Mouse (Mus musculus) limb, embryonic 14.5 days (tissue): ENCODE measurements around the gene Zfp286. TPM values are rescaled to one million over a fixed set of nuclear protein-coding genes. Genes with fewer than 3 reads are reported as not detected.

ENCODE experiments used
- ATAC-seq: fragments of 200-750 bp; cut with Nextera tagmentation; 2 replicates; pipeline ENCODE4 v1.8.0; 2017; ENCODE audit warnings: low read depth, moderate number of reproducible peaks, moderate TSS enrichment; ENCODE audit not compliant: low FRiP score
- DNase-seq: peaks from one replicate; pipeline ENCODE4 v3.0.0-alpha.2; 2015; ENCODE audit warnings: low spot score
- H3K27ac ChIP-seq: fragments of 300-500 bp; sonication (generic); replicated peaks from 2 replicates; pipeline ENCODE4 v1.5.1; 2014; ENCODE audit warnings: low read depth, mild to moderate bottlenecking, low read length, moderate library complexity, mixed read lengths
- H3K27me3 ChIP-seq: fragments of 300-500 bp; sonication (generic); 2 replicates; pipeline ENCODE4 v1.6.1; 2014; ENCODE audit warnings: low read length, mixed read lengths; ENCODE audit not compliant: control insufficient read depth, insufficient read depth
- H3K36me3 ChIP-seq: fragments of 300-500 bp; sonication (generic); 2 replicates; pipeline ENCODE4 v1.6.1; 2014; ENCODE audit warnings: mild to moderate bottlenecking, low read length, moderate library complexity, mixed read lengths; ENCODE audit not compliant: control insufficient read depth, insufficient read depth
- H3K4me1 ChIP-seq: fragments of 300-500 bp; sonication (generic); 2 replicates; pipeline ENCODE4 v1.6.1; 2014; ENCODE audit warnings: antibody characterized with exemption, low read length, mixed read lengths; ENCODE audit not compliant: control insufficient read depth, insufficient read depth
- H3K4me2 ChIP-seq: fragments of 300-500 bp; sonication (generic); replicated peaks from 2 replicates; pipeline ENCODE4 v1.6.1; 2014; ENCODE audit warnings: low read depth, mild to moderate bottlenecking, low read length, moderate library complexity; ENCODE audit not compliant: severe bottlenecking
- H3K4me3 ChIP-seq: fragments of 300-500 bp; sonication (generic); replicated peaks from 2 replicates; pipeline ENCODE4 v1.5.1; 2014; ENCODE audit warnings: low read length
- H3K9ac ChIP-seq: fragments of 300-500 bp; sonication (generic); 2 replicates; pipeline ENCODE4 v1.6.1; 2014; ENCODE audit warnings: mild to moderate bottlenecking, low read depth, low read length, moderate library complexity; ENCODE audit not compliant: severe bottlenecking
- H3K9me3 ChIP-seq: fragments of 300-500 bp; sonication (generic); 2 replicates; pipeline ENCODE4 v1.6.1; 2016; ENCODE audit warnings: low read length; ENCODE audit not compliant: control insufficient read depth
- POLR2A ChIP-seq: fragments of 200-500 bp; IDR thresholded peaks from 2 replicates; pipeline ENCODE4 v1.8.0; 2012; ENCODE audit warnings: inconsistent platforms, mild to moderate bottlenecking, moderate library complexity, borderline replicate concordance; ENCODE audit not compliant: insufficient read depth, insufficient read length; ENCODE audit errors: extremely low read depth
- WGBS: fragments of 180-500 bp; shearing (Covaris S2); extraction: QIAGEN DNeasy Blood & Tissue Kit; methylation state at CpG from one replicate; pipeline ENCODE4 v1.1.7; 2014; 5-methylcytosine and 5-hydroxymethylcytosine counted together
- polyA plus RNA-seq, 2 experiments: library from polyadenylated mRNA; depleted of rRNA in 1 of 2; stranded (reverse) in 1 of 2; unstranded in 1 of 2; fragments of >200 nt; fragmentation: Nextera tagmentation in 1 of 2; extraction: Ambion mirVana in 1 of 2; gene quantifications; 2 replicates each; pipeline versions ENCODE4 v1.2.1 to v1.2.3; 2012 to 2014

Zfp286 gene
- 14.0 and 17.0 TPM in 2 replicates for polyA plus RNA-seq (2012; rRNA removed)
- 22.2 and 31.9 TPM in 2 replicates for polyA plus RNA-seq (2014; fragmentation: Nextera tagmentation; extraction: Ambion mirVana)

DNA sequence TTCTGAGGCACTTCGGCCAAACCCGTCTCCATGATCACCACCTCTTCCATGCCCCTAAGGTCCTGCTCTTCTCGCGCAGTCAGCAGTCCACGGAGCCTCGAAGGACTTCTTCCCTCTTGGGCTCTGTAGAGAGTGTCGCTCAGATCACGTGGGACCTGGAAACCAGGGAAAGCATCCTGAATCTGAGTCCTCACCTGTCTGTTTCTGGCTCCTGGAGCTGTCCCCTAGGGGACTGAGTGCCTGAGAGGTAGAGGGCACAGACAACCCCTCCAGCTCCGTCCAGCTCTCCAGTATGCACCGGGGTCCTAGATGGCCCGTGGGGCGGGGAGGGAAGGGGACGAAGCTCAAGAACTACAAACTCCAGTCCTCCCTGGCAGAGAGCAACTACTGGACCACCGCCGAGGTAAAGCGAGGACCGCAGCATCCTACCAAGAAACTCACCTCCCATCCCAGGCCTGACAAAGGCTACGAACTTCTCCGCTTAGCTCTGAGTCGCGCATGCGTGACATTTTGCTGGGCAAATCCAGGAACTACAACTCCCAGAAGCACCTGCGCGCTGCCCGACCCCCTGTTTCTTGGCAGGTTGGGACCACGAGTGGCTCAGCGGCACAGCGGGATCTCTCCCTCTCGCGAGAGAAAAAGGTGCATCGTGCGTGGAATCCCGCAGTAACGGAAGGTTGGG, at the start of gene Zfp286:
Zfp286 (minus strand) TSS at position 528 of the 682 bp plus-strand sequence.
- peak; percentile 51; the same call in 1 of the 2 replicates for TF ChIP-seq POLR2A
- peak; percentile 97 for DNase-seq
- Histone ChIP-seq H3K4me2 (peak within 1 kb of the TSS; percentile 74), H3K27ac (peak within 1 kb of the TSS; percentile 70), H3K36me3 (peaks cover 35% of the 10 kb centered on the region), H3K9ac (peak within 1 kb of the TSS; percentile 78), H3K9me3 (peaks cover 9% of the 10 kb centered on the region; the same call in 1 of the 2 replicates), H3K4me3 (peak within 1 kb of the TSS; percentile 55), H3K4me1 (peaks cover 7% of the 10 kb centered on the region), H3K27me3 (no peaks in the 10 kb centered on the region)
- WGBS: 6% methylated on average over 32 of the region's 34 CpGs
- peak; percentile 99 for ATAC-seq

DNA sequence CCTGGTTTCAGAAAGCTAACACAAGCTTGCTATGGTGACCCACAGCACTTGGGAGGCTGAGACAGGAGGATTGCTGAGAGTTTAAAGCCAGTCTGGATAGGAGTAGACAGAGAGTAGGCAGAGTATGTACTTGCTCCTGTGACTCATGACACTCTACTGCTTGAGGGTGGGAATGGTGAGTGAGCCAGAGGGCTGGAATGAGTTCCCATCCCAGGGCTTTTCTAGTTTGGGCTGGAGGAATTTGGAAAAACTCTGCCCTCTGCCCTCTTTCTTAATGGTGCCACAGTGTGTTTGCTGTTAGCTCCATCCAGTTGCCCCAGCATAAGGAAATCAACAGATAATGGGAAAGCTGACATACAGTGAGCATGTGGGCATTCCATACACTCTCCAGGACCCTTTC, 42.6 kb upstream of the Zfp286 start:
- Histone ChIP-seq H3K4me3 (no peak overlapping the region), H3K36me3 (peaks cover 27% of the 10 kb centered on the region), H3K4me1 (no peaks in the 10 kb centered on the region), H3K27me3 (no peaks in the 10 kb centered on the region), H3K27ac (no peak overlapping the region), H3K9me3 (no peaks in the 10 kb centered on the region), H3K9ac (no peak overlapping the region), H3K4me2 (no peak overlapping the region)
- DNase-seq (no peak), ATAC-seq (no peak)
- TF ChIP-seq POLR2A: no peak

- no peaks in the 10 kb centered on the region for H3K4me1 ChIP-seq
- H3K9me3 ChIP-seq: no peaks in the 10 kb centered on the region
- H3K4me2 ChIP-seq: no peak overlapping the region
- WGBS: 79% methylated on average over 2 of the region's 2 CpGs
- H3K27ac ChIP-seq: no peak overlapping the region
- peaks cover 15% of the 10 kb centered on the region for H3K36me3 ChIP-seq
- H3K4me3 ChIP-seq: no peak overlapping the region
- no peak overlapping the region for H3K9ac ChIP-seq
- DNase-seq (no peak), ATAC-seq (no peak)
- TF ChIP-seq POLR2A: no peak
- H3K27me3 ChIP-seq: no peaks in the 10 kb centered on the region
These were observed 41.1 kb upstream of the Zfp286 start for GRCm38 (mm10) chr11:62830387-62830786.

GRCm38 (mm10) chr11:62827911-62828310, 38.6 kb upstream of the Zfp286 start:
- Histone ChIP-seq H3K27ac (no peak overlapping the region), H3K9me3 (no peaks in the 10 kb centered on the region), H3K4me3 (no peak overlapping the region), H3K4me1 (peaks cover 14% of the 10 kb centered on the region), H3K4me2 (no peak overlapping the region), H3K27me3 (no peaks in the 10 kb centered on the region), H3K9ac (no peak overlapping the region), H3K36me3 (peaks cover 5% of the 10 kb centered on the region; the same call in 1 of the 2 replicates)
- 81% methylated on average over 3 of the region's 3 CpGs for WGBS
- DNase-seq: no peak
- ATAC-seq: no peak
- no peak for TF ChIP-seq POLR2A

DNA sequence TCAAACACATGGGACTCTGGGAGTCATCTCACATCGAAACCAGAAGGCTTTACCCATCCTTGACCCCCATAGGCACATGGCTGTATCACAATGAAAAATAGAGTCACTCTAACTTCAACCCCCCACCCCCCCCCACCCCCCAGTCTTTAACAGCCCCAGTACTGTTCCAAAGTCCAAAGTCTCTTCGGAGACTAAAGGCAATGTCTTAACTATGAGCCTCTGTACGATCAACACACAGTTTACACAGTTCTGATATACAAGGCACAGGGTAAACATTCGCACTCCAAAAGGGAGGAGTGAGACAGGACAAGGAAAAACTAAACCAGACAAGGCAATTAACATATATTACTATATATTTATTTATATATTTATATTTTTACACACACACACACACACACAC, 37.9 kb upstream of the Zfp286 start:
- ATAC-seq: no peak
- no peak for TF ChIP-seq POLR2A
- peaks cover 5% of the 10 kb centered on the region; the same call in 1 of the 2 replicates for H3K36me3 ChIP-seq
- no peaks in the 10 kb centered on the region for H3K27me3 ChIP-seq
- H3K4me1 ChIP-seq: peaks cover 14% of the 10 kb centered on the region
- H3K9me3 ChIP-seq: no peaks in the 10 kb centered on the region
- H3K4me2 ChIP-seq: no peak overlapping the region
- H3K9ac ChIP-seq: no peak overlapping the region
- no peak for DNase-seq
- no peak overlapping the region for H3K27ac ChIP-seq
- no peak overlapping the region for H3K4me3 ChIP-seq
- 98% methylated on average over 4 of the region's 4 CpGs for WGBS
